Mouse (Mus musculus) hindbrain, embryonic 12.5 days (tissue): ENCODE results near the gene Rxfp2. TPM values are rescaled to one million over a fixed set of nuclear protein-coding genes. Genes with fewer than 3 reads are reported as not detected.

Experiments
- ATAC-seq: fragments of 200-750 bp; cut with Nextera tagmentation; 2 replicates; pipeline ENCODE4 v1.8.0; 2017; ENCODE audit warnings: moderate TSS enrichment; ENCODE audit not compliant: low FRiP score
- H3K27ac ChIP-seq: fragments of 300-500 bp; sonication (generic); 2 replicates; pipeline ENCODE4 v1.5.1; 2016; ENCODE audit warnings: mild to moderate bottlenecking
- H3K27me3 ChIP-seq: fragments of 300-500 bp; sonication (generic); 2 replicates; pipeline ENCODE4 v1.6.1; 2016; ENCODE audit warnings: mild to moderate bottlenecking
- H3K36me3 ChIP-seq: fragments of 300-500 bp; sonication (generic); 2 replicates; pipeline ENCODE4 v1.6.1; 2016; ENCODE audit warnings: mild to moderate bottlenecking
- H3K4me1 ChIP-seq: fragments of 300-500 bp; sonication (generic); 2 replicates; pipeline ENCODE4 v1.6.1; 2016
- H3K4me2 ChIP-seq: fragments of 300-500 bp; sonication (generic); replicated peaks from 2 replicates; pipeline ENCODE4 v1.6.1; 2016; ENCODE audit warnings: mild to moderate bottlenecking
- H3K4me3 ChIP-seq: fragments of 300-500 bp; sonication (generic); 2 replicates; pipeline ENCODE4 v1.5.1; 2016; ENCODE audit warnings: mild to moderate bottlenecking
- H3K9ac ChIP-seq: fragments of 300-500 bp; sonication (generic); 2 replicates; pipeline ENCODE4 v1.6.1; 2016; ENCODE audit warnings: mild to moderate bottlenecking, moderate library complexity
- H3K9me3 ChIP-seq: fragments of 300-500 bp; sonication (generic); replicated peaks from 2 replicates; pipeline ENCODE4 v1.6.1; 2016; ENCODE audit warnings: mild to moderate bottlenecking
- WGBS: fragments of 180-500 bp; shearing (Covaris S2); methylation state at CpG from one replicate; pipeline ENCODE4 v1.1.7; 2016; 5-methylcytosine and 5-hydroxymethylcytosine counted together
- polyA plus RNA-seq: library from polyadenylated mRNA; unstranded; fragments of >200 nt; fragmentation: Nextera tagmentation; extraction: Ambion mirVana; gene quantifications from 2 replicates; pipeline ENCODE4 v1.2.1, GENCODE M21; 2016

Gene Rxfp2
- polyA plus RNA-seq, 1 experiment from 2014 or later: 0.13 TPM

DNA sequence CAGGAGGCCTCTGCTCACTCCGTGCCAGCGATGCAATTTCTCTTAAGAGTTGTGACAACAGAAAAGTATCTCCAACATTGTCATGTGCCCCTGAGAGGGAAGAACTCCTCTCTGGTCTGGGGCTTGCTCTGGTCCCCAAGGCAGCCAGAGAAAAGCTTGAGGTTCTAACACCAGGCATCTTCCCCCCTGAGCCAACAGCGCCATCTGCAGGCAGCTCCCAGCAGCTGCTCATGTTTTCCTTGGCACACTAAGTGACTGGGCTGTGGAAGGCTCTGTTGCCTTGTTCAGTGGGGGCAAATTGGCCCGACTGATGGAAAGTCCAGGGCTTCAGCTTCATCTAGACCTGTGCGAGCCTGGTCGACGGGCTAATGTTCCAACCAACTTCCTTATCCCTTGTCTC, 31.5 kb downstream of the Rxfp2 start:
- Histone ChIP-seq H3K36me3 (no peaks in the 10 kb centered on the region), H3K27me3 (no peaks in the 10 kb centered on the region), H3K4me3 (no peak overlapping the region), H3K9ac (no peak overlapping the region), H3K27ac (no peak overlapping the region), H3K4me1 (no peaks in the 10 kb centered on the region), H3K4me2 (no peak overlapping the region), H3K9me3 (no peaks in the 10 kb centered on the region)
- WGBS: 56% methylated on average over 7 of the region's 7 CpGs
- ATAC-seq: no peak

DNA sequence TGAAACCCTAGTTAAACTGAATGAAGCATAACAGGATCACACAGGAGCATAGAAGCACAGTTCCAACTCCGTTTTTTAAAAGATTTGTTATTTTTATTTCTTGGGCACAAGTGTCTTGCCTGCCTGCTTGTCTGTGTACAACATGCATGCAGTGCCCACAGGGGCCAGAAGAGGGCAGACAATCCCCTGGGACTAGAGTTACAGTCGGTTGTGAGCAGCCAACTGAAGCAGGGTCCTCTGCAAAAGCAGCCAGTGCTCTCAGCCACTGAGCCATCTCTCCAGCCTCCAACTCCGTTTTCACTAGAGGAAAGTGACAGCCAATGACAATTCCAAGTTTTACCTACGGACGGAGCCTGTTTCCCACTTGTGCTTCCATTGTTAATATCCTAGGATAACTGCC, 33.4 kb downstream of the Rxfp2 start:
- H3K9ac ChIP-seq: no peak overlapping the region
- H3K36me3 ChIP-seq: no peaks in the 10 kb centered on the region
- no peak overlapping the region for H3K27ac ChIP-seq
- H3K4me1 ChIP-seq: no peaks in the 10 kb centered on the region
- no peak overlapping the region for H3K4me2 ChIP-seq
- no peak overlapping the region for H3K4me3 ChIP-seq
- WGBS: 56% methylated on average over 5 of the region's 5 CpGs
- ATAC-seq: no peak
- no peaks in the 10 kb centered on the region for H3K27me3 ChIP-seq
- H3K9me3 ChIP-seq: no peaks in the 10 kb centered on the region

DNA sequence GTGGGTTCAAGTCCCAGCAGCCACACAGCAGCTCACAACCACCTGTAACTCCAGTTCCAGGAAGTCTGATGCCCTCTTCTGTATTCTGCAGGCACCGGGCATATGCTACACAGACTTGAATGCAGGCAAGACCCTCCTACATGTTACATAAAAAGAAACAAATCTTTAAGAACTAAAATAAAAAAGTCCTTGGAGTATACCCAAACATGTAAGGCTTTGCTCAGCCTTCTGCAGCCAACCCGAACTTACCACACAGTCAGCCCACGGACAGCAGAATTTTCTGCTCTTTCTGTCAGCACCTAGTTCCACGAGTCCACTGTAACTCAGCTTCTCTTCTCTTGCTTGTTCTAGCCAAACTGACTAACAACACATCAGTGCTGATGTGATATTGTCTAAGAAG, 34.8 kb downstream of the Rxfp2 start:
- Histone ChIP-seq H3K9ac (no peak overlapping the region), H3K4me1 (no peaks in the 10 kb centered on the region), H3K9me3 (no peaks in the 10 kb centered on the region), H3K36me3 (no peaks in the 10 kb centered on the region), H3K27ac (no peak overlapping the region), H3K4me2 (no peak overlapping the region), H3K4me3 (no peak overlapping the region), H3K27me3 (no peaks in the 10 kb centered on the region)
- no peak for ATAC-seq
- WGBS: 88% methylated on average over 4 of the region's 4 CpGs

DNA sequence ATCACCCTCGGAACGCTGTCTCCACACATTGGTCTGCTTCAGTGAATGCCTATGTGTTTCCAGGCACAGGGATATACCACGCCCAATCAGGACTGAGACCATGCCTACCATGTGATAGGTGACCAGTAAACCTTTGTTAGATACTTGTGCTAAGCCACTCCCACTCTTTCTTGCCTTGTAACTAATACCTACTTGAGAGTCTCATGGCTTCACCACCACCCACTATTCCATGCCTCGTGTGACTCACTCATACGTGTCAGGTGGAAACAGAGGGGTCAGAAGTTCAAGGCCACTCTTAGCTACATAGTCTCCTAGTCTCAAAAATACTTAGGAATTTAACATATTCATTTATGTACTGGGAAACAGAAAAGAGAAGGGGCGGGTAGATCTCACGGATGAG, 35.5 kb downstream of the Rxfp2 start:
- H3K9ac ChIP-seq: no peak overlapping the region
- no peaks in the 10 kb centered on the region for H3K36me3 ChIP-seq
- H3K27ac ChIP-seq: no peak overlapping the region
- H3K4me1 ChIP-seq: no peaks in the 10 kb centered on the region
- no peak overlapping the region for H3K4me3 ChIP-seq
- H3K27me3 ChIP-seq: no peaks in the 10 kb centered on the region
- 91% methylated on average over 7 of the region's 7 CpGs for WGBS
- H3K4me2 ChIP-seq: no peak overlapping the region
- no peak for ATAC-seq
- H3K9me3 ChIP-seq: no peaks in the 10 kb centered on the region

DNA sequence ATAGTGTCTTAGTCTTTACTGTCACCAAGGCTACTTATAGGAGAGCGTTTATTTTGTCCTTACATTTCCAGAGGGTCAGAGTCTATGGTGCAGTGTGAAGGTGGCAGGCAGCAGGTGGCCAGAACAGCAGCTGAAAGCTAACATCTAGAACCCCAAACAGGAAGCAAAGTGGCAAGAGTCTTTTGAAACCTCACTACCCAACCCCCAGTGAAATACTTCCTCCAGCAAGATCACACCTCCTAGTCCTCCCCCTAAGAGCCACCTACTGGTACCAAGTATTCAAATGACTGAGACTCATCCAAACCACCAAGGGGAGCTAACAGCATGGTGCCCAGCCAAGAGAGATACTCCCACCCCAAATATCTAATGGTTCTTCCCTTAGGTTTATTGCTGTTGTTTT, 36.8 kb downstream of the Rxfp2 start:
- Histone ChIP-seq H3K9ac (no peak overlapping the region), H3K4me3 (no peak overlapping the region), H3K4me1 (no peaks in the 10 kb centered on the region), H3K36me3 (no peaks in the 10 kb centered on the region), H3K27ac (no peak overlapping the region), H3K4me2 (no peak overlapping the region), H3K9me3 (no peaks in the 10 kb centered on the region), H3K27me3 (no peaks in the 10 kb centered on the region)
- no peak for ATAC-seq
- whole genome bisulfite sequencing: 83% methylated on average over 1 of the region's 1 CpGs

DNA sequence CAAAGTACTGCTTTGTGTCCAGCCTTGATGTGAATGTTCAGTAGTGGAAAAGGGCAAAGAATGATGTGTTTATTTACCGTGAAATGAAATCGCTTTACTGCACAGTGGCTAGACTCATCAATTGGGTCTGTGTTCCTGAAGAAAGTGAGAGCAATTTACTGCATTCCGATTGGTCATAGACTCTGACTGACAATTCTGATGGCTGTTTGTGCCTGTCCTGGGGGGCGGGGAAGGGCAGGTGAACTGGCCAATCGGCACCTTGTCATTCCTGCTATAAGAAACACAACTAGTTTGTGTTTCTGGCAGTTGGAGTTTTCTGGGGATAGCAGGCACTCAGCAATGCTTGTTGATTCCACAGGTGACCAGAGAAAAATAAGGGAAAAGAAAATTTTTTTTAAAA, 37.6 kb downstream of the Rxfp2 start:
- no peaks in the 10 kb centered on the region for H3K4me1 ChIP-seq
- H3K9me3 ChIP-seq: no peaks in the 10 kb centered on the region
- no peak overlapping the region for H3K4me3 ChIP-seq
- H3K27ac ChIP-seq: no peak overlapping the region
- H3K4me2 ChIP-seq: no peak overlapping the region
- H3K36me3 ChIP-seq: no peaks in the 10 kb centered on the region
- no peak for ATAC-seq
- WGBS: 80% methylated on average over 5 of the region's 5 CpGs
- H3K27me3 ChIP-seq: no peaks in the 10 kb centered on the region
- no peak overlapping the region for H3K9ac ChIP-seq

DNA sequence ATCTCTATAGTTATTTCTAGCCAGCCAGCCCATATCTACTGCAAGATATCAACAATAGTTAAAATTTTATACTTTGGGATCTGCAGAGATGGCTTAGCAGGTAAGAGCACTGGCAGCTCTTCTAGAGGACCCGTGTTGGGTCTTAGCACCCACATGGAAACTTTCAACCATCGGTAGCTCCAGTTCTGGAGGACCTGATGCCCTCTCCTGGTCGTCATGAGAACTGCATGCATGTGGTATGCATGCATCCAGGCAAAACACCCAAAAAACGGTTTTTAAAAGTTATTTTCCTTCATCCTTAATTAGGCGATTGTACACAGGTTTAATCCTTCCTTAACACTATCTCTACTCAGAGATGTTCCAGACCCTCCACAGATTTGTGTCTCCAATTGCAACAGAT, 40.4 kb downstream of the Rxfp2 start:
- H3K27ac ChIP-seq: no peak overlapping the region
- H3K4me2 ChIP-seq: no peak overlapping the region
- no peaks in the 10 kb centered on the region for H3K9me3 ChIP-seq
- 81% methylated on average over 5 of the region's 5 CpGs for WGBS
- H3K27me3 ChIP-seq: no peaks in the 10 kb centered on the region
- no peaks in the 10 kb centered on the region for H3K4me1 ChIP-seq
- H3K4me3 ChIP-seq: no peak overlapping the region
- no peak overlapping the region for H3K9ac ChIP-seq
- ATAC-seq: no peak
- no peaks in the 10 kb centered on the region for H3K36me3 ChIP-seq

DNA sequence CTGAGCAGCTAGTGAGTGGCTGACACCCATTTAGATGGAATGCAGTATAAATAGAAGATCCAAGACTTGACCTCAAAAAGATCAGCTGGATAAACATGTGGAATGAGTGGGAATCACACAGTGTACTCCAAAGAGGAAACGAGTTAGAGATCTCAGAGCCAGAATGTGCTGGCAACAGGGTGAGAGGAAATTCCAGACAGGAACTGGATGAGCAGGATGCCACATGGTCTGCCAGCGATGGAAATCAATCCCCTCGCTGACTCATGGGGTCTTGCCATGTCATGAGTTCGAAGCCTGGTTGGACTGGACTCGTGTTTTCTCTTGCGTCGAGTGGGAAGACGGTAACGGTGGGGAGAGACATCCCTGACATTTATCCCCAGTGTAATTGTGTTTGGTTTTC, 41.0 kb downstream of the Rxfp2 start:
- Histone ChIP-seq H3K27me3 (no peaks in the 10 kb centered on the region), H3K9ac (no peak overlapping the region), H3K4me3 (no peak overlapping the region), H3K4me2 (no peak overlapping the region), H3K27ac (no peak overlapping the region), H3K4me1 (peaks cover 3% of the 10 kb centered on the region), H3K9me3 (no peaks in the 10 kb centered on the region), H3K36me3 (no peaks in the 10 kb centered on the region)
- 93% methylated on average over 9 of the region's 9 CpGs for WGBS
- no peak for ATAC-seq

DNA sequence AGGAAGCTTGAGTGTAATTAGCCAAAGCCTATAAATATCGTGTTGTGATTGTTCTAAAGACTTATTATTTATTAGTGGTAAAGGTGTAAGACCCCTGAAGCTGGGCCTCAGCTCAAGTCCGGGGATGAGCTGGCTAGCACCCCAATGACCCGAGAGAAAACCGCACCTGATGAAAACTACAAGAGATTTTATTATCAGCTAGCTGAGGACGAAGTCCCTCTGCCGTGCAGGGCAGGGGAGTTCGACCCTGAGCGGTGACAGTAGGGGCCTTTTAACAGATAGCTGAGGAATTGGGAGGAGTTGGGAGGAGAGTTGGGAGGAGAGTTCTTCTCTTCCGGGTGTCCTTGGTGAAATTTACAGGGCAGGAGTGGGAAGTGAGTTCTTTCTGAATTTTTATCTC, 42.6 kb downstream of the Rxfp2 start:
- H3K4me2 ChIP-seq: no peak overlapping the region
- H3K27me3 ChIP-seq: no peaks in the 10 kb centered on the region
- 87% methylated on average over 9 of the region's 9 CpGs for WGBS
- H3K9me3 ChIP-seq: no peaks in the 10 kb centered on the region
- H3K4me3 ChIP-seq: no peak overlapping the region
- no peak overlapping the region for H3K9ac ChIP-seq
- peaks cover 6% of the 10 kb centered on the region for H3K4me1 ChIP-seq
- no peaks in the 10 kb centered on the region for H3K36me3 ChIP-seq
- ATAC-seq: no peak
- H3K27ac ChIP-seq: no peak overlapping the region

DNA sequence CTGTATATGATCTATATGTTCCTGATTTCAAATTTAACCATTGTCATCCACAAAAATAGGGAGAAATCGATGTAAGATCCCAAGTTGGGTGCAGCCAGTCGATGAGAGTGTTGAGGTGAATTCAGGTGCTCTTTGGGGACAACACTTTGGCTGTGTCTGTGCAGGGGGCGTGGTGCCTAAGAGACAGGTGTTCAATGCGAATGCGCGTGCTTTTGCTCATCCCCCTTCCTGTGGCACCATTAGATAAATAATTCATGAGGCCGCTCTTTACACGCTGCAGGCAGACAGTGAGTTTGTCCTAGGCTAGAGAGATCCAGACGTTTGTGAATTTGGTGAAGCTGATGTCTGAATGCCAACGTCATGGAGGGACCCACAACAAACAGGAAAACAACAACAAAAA, 45.8 kb downstream of the Rxfp2 start:
- H3K4me3 ChIP-seq: no peak overlapping the region
- WGBS: 58% methylated on average over 10 of the region's 10 CpGs
- no peak overlapping the region for H3K4me2 ChIP-seq
- no peaks in the 10 kb centered on the region for H3K9me3 ChIP-seq
- no peak overlapping the region for H3K27ac ChIP-seq
- H3K9ac ChIP-seq: no peak overlapping the region
- no peaks in the 10 kb centered on the region for H3K27me3 ChIP-seq
- no peaks in the 10 kb centered on the region for H3K36me3 ChIP-seq
- peaks cover 6% of the 10 kb centered on the region for H3K4me1 ChIP-seq
- no peak for ATAC-seq

DNA sequence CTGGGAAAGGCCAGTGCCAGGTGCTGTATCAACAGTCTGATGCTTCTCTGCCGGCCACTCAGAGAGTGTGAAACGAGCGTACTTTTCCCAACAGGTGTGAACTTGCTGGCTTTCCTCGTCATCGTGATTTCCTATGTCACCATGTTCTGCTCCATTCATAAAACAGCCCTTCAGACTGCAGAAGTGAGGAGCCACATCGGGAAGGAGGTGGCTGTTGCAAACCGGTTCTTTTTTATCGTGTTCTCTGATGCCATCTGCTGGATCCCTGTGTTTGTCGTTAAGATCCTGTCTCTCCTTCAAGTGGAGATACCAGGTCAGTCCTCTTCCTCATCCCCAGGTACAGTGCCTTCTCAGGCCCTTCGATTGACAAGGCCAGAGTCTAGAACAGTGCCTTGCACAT, 51.6 kb downstream of the Rxfp2 start:
- 24% methylated on average over 10 of the region's 10 CpGs for WGBS
- Histone ChIP-seq H3K4me1 (no peaks in the 10 kb centered on the region), H3K4me2 (peak overlapping the region; percentile 29; the same call in 1 of the 2 replicates), H3K36me3 (no peaks in the 10 kb centered on the region), H3K9me3 (no peaks in the 10 kb centered on the region), H3K27ac (no peak overlapping the region), H3K9ac (0 out of 2 replicates have a peak overlapping the region, but pooled peaks have one; percentile 10), H3K27me3 (no peaks in the 10 kb centered on the region), H3K4me3 (no peak overlapping the region)
- no peak for ATAC-seq

DNA sequence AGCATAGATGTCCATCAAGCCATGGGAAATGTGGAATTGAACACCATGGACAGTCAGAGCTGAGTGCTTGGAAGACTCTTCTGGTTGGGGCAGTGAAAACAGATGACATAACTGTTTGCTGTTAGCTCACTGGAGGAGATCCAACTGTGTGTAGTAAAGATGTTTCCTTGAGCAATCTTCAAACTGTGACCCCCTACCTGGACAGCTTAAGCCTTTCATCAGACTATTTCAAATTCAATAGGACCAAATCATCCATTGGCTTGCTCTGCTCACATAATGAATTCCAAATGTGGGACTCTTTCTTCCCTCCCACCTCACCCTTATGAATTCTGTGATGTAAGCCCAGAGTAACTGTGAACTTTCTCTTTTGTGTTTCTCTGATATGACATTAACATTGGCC, 53.3 kb downstream of the Rxfp2 start:
- Histone ChIP-seq H3K36me3 (no peaks in the 10 kb centered on the region), H3K4me1 (no peaks in the 10 kb centered on the region), H3K27ac (no peak overlapping the region), H3K4me2 (no peak overlapping the region), H3K9ac (no peak overlapping the region), H3K27me3 (no peaks in the 10 kb centered on the region), H3K9me3 (no peaks in the 10 kb centered on the region), H3K4me3 (no peak overlapping the region)
- ATAC-seq: no peak

DNA sequence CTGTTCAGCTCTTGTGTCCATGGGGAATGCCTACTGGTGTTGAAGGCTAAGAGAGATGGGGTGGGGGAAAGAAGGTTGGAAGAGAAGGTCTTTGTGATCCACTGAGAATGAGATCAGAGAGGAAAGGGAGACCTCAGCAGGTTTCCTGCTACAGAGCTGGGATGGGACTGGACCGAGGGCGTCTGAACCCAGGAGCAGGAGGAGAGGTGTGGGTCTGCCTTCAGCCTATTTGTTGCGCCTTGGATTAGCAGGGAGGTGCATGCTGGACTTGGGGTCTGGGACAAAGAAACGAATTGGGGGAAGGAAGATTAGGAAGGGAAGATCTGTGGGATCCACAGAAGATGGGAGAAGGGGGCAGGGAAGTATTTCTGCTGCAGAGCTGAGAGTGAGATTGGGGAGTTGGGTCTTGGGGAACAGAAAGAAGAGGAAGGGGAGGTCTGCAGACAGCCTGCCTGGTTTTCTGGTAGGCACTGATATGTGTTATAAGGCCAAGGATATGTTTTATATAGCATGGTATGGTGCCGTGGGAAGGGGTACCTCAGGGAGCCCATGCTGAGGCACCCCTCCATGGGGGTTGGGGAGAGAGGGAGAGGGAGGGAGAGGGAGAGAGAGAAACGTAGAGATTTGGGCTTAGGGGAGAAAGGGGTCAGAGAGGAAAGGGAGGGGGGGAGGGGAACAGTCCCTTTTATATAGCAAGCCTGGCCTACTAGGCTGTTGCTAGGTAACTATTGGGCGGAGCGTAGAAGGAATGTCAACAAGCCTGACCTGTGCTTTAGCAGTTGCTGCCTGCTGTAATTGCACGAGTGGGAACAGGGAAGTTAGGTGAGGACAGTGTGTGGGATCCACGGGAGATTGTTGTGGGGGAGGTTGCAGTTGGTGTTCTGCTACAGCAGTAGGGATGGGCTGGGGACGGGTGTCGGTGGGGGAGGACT, 61.7 kb downstream of the Rxfp2 start:
- WGBS: 18% methylated on average over 12 of the region's 12 CpGs
- peak; percentile 81 for ATAC-seq
- H3K9me3 ChIP-seq: no peaks in the 10 kb centered on the region
- H3K36me3 ChIP-seq: no peaks in the 10 kb centered on the region
- H3K27ac ChIP-seq: no peak overlapping the region
- H3K4me3 ChIP-seq: no peak overlapping the region
- no peak overlapping the region for H3K9ac ChIP-seq
- H3K27me3 ChIP-seq: no peaks in the 10 kb centered on the region
- H3K4me2 ChIP-seq: peak overlapping the region; percentile 40
- peaks cover 15% of the 10 kb centered on the region for H3K4me1 ChIP-seq
